ENCODE assay signal across 19 mouse cellular contexts in the genomic region with DNA sequence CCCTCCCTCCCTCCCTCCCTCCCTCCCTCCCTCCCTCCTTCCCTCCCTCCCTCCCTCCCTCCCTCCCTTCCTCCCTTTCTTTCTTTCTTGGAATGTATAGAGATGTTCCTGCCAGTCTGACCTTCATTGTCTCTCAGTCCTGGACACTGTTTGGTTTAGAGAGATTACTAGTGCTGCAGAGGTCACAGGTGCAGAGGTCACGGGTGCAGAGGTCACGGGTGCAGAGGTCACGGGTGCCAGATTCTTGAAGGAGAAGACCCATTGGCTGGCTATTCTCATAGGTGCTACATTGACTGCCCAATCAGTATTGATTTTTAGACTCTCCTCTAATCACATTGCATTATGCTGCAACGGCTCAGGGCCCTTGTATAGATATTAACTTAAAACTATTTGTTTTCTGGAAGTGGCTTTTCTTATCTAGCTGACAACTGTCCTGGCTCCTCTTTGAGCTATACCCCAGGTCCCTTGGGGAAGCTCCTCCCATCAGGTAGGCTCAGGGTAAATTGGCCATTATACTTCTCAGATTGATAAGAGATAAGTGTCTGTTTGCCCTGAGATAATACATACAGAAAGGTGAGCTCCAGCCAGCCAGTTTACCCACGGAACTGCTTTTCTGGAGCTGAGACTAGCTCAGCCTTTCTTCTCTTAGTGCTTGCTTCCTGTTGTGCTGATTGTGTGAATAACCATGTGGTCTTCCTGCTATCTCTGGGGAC.
A peak's percentile ranks its signal among the peaks of the same experiment; 100 is the strongest.
DNase-seq lines count a peak whose midpoint lies in the region; ATAC-seq and TF ChIP-seq lines count a peak whose summit lies in the region.
"Had no signal": no experiment of that assay in that cellular context is flagged by ENCODE, and none has a peak within 500 bp of the region (broad histone marks: within the 10 kb centered on the region; RNA-seq: fewer than 3 reads in every experiment).

No protein-coding gene starts in this region.

- peak; percentile 50 for DNase-seq in intestine, embryonic 14.5 days (ENCODE audit: low spot score)
- peak; percentile 55 for DNase-seq in ES-CJ7 (ENCODE audit: low read depth, low spot score)
- DNase-seq in yolk sac, embryonic 10.5 days (ENCODE audit: low spot score) = peak; percentile 44
- no peak for DNase-seq in left cerebral cortex, postnatal 36 days (ENCODE audit: low spot score in 2 of 2)
- no peak for DNase-seq in kidney, adult 8-10 months
- DNase-seq: adrenal gland, postnatal 14 days; cerebellum, adult 18-20 months; cerebellum, postnatal 10 days; forebrain, postnatal 0 days; gastrocnemius, postnatal 14 days; heart, postnatal 4 days had no signal

- 0 out of 2 replicates have a peak, but pooled peaks have one; percentile 25 for ATAC-seq in intestine, embryonic 14.5 days (replicated peaks; ENCODE audit: low FRiP score, low TSS enrichment, low read depth)
- ATAC-seq in intestine, postnatal 0 days = no peak
- peak; percentile 42 for ATAC-seq in intestine, embryonic 15.5 days
- ATAC-seq: activated CD4-positive, CD25-positive, alpha-beta regulatory T cell, adult 4 months; forebrain, embryonic 13.5 days; forebrain, postnatal 0 days; hindbrain, embryonic 16.5 days had no signal

- intact Hi-C loops in left cerebral cortex, postnatal 36 days (cut with DNase I) = no loop called here

- no peak overlapping the region for H3K9ac ChIP-seq in intestine, embryonic 14.5 days (ENCODE audit: low read length)
- H3K9ac ChIP-seq in intestine, postnatal 0 days (ENCODE audit: low read depth, low read length) = no peak overlapping the region
- no peak overlapping the region for H3K9ac ChIP-seq in intestine, embryonic 15.5 days
- H3K9ac ChIP-seq: forebrain, embryonic 13.5 days; forebrain, postnatal 0 days; heart, embryonic 13.5 days; hindbrain, embryonic 12.5 days had no signal

- H3K4me1 ChIP-seq in intestine, embryonic 14.5 days (replicated peaks; ENCODE audit: control insufficient read depth, insufficient read depth, low read length) = no peaks in the 10 kb centered on the region; the same call in 1 of the 2 replicates
- peaks cover 5% of the 10 kb centered on the region; the same call in 1 of the 2 replicates for H3K4me1 ChIP-seq in intestine, postnatal 0 days (replicated peaks; ENCODE audit: control insufficient read depth, insufficient read depth, low read length)
- H3K4me1 ChIP-seq in intestine, embryonic 15.5 days (replicated peaks) = no peaks in the 10 kb centered on the region; the same call in 1 of the 2 replicates
- H3K4me1 ChIP-seq: embryonic facial prominence, embryonic 10.5 days; forebrain, embryonic 13.5 days; hindbrain, embryonic 12.5 days had no signal

- no peak overlapping the region for H3K4me3 ChIP-seq in intestine, embryonic 14.5 days (ENCODE audit: low read depth, low read length)
- H3K4me3 ChIP-seq in intestine, postnatal 0 days (ENCODE audit: low read depth, low read length) = no peak overlapping the region
- no peak overlapping the region for H3K4me3 ChIP-seq in intestine, embryonic 15.5 days (replicated peaks)
- H3K4me3 ChIP-seq: embryonic facial prominence, embryonic 10.5 days; forebrain, embryonic 13.5 days; heart, embryonic 13.5 days; hindbrain, embryonic 12.5 days had no signal

- H3K9me3 ChIP-seq in intestine, embryonic 14.5 days (ENCODE audit: control insufficient read depth, low read length) = no peaks in the 10 kb centered on the region
- no peaks in the 10 kb centered on the region for H3K9me3 ChIP-seq in intestine, postnatal 0 days (ENCODE audit: control insufficient read depth)
- no peaks in the 10 kb centered on the region for H3K9me3 ChIP-seq in intestine, embryonic 15.5 days
- H3K9me3 ChIP-seq: embryonic facial prominence, embryonic 10.5 days; forebrain, embryonic 13.5 days; heart, embryonic 13.5 days; hindbrain, embryonic 12.5 days had no signal

- H3K27me3 ChIP-seq in intestine, embryonic 14.5 days (replicated peaks; ENCODE audit: control insufficient read depth, insufficient read depth, low read length) = no peaks in the 10 kb centered on the region
- no peaks in the 10 kb centered on the region for H3K27me3 ChIP-seq in intestine, postnatal 0 days (replicated peaks; ENCODE audit: control insufficient read depth, insufficient read depth, low read length)
- no peaks in the 10 kb centered on the region for H3K27me3 ChIP-seq in intestine, embryonic 15.5 days (replicated peaks)
- H3K27me3 ChIP-seq: forebrain, embryonic 13.5 days; heart, embryonic 13.5 days; hindbrain, embryonic 12.5 days had no signal

- TF ChIP-seq CTCF in intestine, postnatal 0 days (IDR thresholded peaks at IDR 0.05; ENCODE audit: low read depth) = no peak

- no peaks in the 10 kb centered on the region for H3K36me3 ChIP-seq in intestine, embryonic 14.5 days (ENCODE audit: control insufficient read depth, insufficient read depth, low read length)
- H3K36me3 ChIP-seq in intestine, postnatal 0 days (ENCODE audit: control insufficient read depth, insufficient read depth) = no peaks in the 10 kb centered on the region
- no peaks in the 10 kb centered on the region for H3K36me3 ChIP-seq in intestine, embryonic 15.5 days
- H3K36me3 ChIP-seq: embryonic facial prominence, embryonic 10.5 days; heart, embryonic 13.5 days; hindbrain, embryonic 12.5 days had no signal

- 56% methylated on average over 5 of the region's 5 CpGs for WGBS in intestine, embryonic 14.5 days
- WGBS in intestine, postnatal 0 days = 42% methylated on average over 5 of the region's 5 CpGs
- 58% methylated on average over 5 of the region's 5 CpGs for WGBS in intestine, embryonic 15.5 days

- H3K27ac ChIP-seq in intestine, embryonic 14.5 days (ENCODE audit: low read depth) = no peak overlapping the region
- no peak overlapping the region for H3K27ac ChIP-seq in intestine, postnatal 0 days (ENCODE audit: low read depth, low read length)
- no peak overlapping the region for H3K27ac ChIP-seq in intestine, embryonic 15.5 days
- H3K27ac ChIP-seq: embryonic facial prominence, embryonic 10.5 days; forebrain, embryonic 13.5 days; heart, embryonic 13.5 days; hindbrain, embryonic 12.5 days had no signal

- H3K4me2 ChIP-seq in intestine, embryonic 14.5 days (ENCODE audit: low read length) = no peak overlapping the region
- no peak overlapping the region for H3K4me2 ChIP-seq in intestine, postnatal 0 days (replicated peaks; ENCODE audit: low read depth)
- H3K4me2 ChIP-seq in intestine, embryonic 15.5 days (replicated peaks) = no peak overlapping the region
- H3K4me2 ChIP-seq: forebrain, embryonic 13.5 days; heart, embryonic 13.5 days; hindbrain, embryonic 12.5 days had no signal

Comparison
In these comparisons a context has a peak if more than half of its experiments do, and no peak if none do; other contexts are left out.
1. DNase-seq: peak in intestine, embryonic 14.5 days (single experiment), ES-CJ7 (single experiment) and yolk sac, embryonic 10.5 days (single experiment); none in left cerebral cortex, postnatal 36 days (0 of 2) and kidney, adult 8-10 months (0 of 2).